8 mouse cellular contexts compared by ENCODE assay signal in the genomic region with DNA sequence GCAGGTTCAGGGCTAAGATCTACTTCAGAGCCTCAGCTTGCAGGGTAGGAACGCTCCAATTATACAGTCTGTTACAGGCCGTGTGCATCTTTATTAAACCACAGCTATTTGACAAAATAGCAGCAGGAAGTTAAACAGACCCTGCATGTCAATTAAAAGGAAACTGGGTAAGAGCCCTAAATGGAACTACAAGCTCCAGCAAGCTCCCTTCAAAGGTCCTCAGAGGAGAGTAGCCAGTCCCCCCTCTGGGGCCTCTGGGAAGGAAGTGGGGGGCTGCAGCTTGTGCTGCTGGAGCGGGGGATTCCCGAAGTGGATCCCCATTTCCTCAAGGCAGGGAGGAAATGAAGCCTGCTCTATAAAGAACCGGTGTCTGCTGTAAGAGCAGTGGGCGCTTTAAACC. TPM values are rescaled to one million over a fixed set of nuclear protein-coding genes. Genes with fewer than 3 reads are reported as not detected.
A peak's percentile ranks its signal among the peaks of the same experiment; 100 is the strongest.
DNase-seq lines count a peak whose midpoint lies in the region; ATAC-seq lines count a peak whose summit lies in the region.

No protein-coding gene starts in this region.

- no peak overlapping the region for H3K4me3 ChIP-seq in neural tube, embryonic 11.5 days (ENCODE audit: low read depth, low read length)
- no peak overlapping the region for H3K4me3 ChIP-seq in forebrain, embryonic 11.5 days (ENCODE audit: low read depth, low read length)

- no peak overlapping the region for H3K4me2 ChIP-seq in neural tube, embryonic 11.5 days (ENCODE audit: low read depth)
- no peak overlapping the region for H3K4me2 ChIP-seq in forebrain, embryonic 11.5 days (ENCODE audit: low read depth, low read length, severe bottlenecking)

- 68% methylated on average over 6 of the region's 6 CpGs for WGBS in neural tube, embryonic 11.5 days
- 61% methylated on average over 6 of the region's 6 CpGs for WGBS in forebrain, embryonic 11.5 days

- peaks cover 22% of the 10 kb centered on the region for H3K4me1 ChIP-seq in neural tube, embryonic 11.5 days (ENCODE audit: control insufficient read depth, insufficient read depth, low read length)
- H3K4me1 ChIP-seq in forebrain, embryonic 11.5 days (replicated peaks; ENCODE audit: control insufficient read depth, insufficient read depth, low read length): peaks cover 12% of the 10 kb centered on the region; the same call in 1 of the 2 replicates

- H3K9me3 ChIP-seq in neural tube, embryonic 11.5 days (ENCODE audit: control insufficient read depth, low read length): no peaks in the 10 kb centered on the region
- H3K9me3 ChIP-seq in forebrain, embryonic 11.5 days (ENCODE audit: control insufficient read depth, low read length): no peaks in the 10 kb centered on the region

- 0 out of 2 replicates have a peak overlapping the region, but pooled peaks have one; percentile 9 for H3K27ac ChIP-seq in neural tube, embryonic 11.5 days (ENCODE audit: low read depth, low read length)
- H3K27ac ChIP-seq in forebrain, embryonic 11.5 days (ENCODE audit: low read depth, low read length): peak overlapping the region; percentile 60; the same call in 1 of the 2 replicates

- no peak overlapping the region for H3K9ac ChIP-seq in neural tube, embryonic 11.5 days (ENCODE audit: low read length)
- no peak overlapping the region for H3K9ac ChIP-seq in forebrain, embryonic 11.5 days (ENCODE audit: low read length)

- DNase-seq in neural tube, embryonic 11.5 days (ENCODE audit: low spot score): no peak
- DNase-seq in neural tube, embryonic 10.5 days (ENCODE audit: extremely low spot score, low spot score): no peak
- DNase-seq in forebrain, embryonic 11.5 days (ENCODE audit: low spot score): no peak
- peak; percentile 42 to 62 for DNase-seq in kidney, postnatal 4 days
- DNase-seq in splenic B cell, adult 2 months (ENCODE audit: low read depth, low spot score): peak; percentile 34
- no peak for DNase-seq in cerebellum, adult 8-10 months
- DNase-seq in spleen, postnatal 14 days (ENCODE audit: low spot score in 2 of 2): no peak
- no peak for DNase-seq in adrenal gland, postnatal 10 days

- H3K27me3 ChIP-seq in neural tube, embryonic 11.5 days (ENCODE audit: control insufficient read depth, insufficient read depth, low read length): no peaks in the 10 kb centered on the region
- no peaks in the 10 kb centered on the region for H3K27me3 ChIP-seq in forebrain, embryonic 11.5 days (ENCODE audit: control insufficient read depth, insufficient read depth, low read length)
- no peaks in the 10 kb centered on the region for H3K27me3 ChIP-seq in splenic B cell, adult 2 months (ENCODE audit: control insufficient read depth, insufficient read depth, low read length, poor library complexity, severe bottlenecking)

- H3K36me3 ChIP-seq in neural tube, embryonic 11.5 days (ENCODE audit: control insufficient read depth, insufficient read depth, low read length): no peaks in the 10 kb centered on the region
- H3K36me3 ChIP-seq in forebrain, embryonic 11.5 days (ENCODE audit: control insufficient read depth, insufficient read depth, low read length): no peaks in the 10 kb centered on the region
- no peaks in the 10 kb centered on the region for H3K36me3 ChIP-seq in splenic B cell, adult 2 months (ENCODE audit: control insufficient read depth, insufficient read depth, low read length, poor library complexity, severe bottlenecking)

- no peak for ATAC-seq in neural tube, embryonic 11.5 days (ENCODE audit: insufficient read depth, low FRiP score, low TSS enrichment)
- no peak for ATAC-seq in forebrain, embryonic 11.5 days (replicated peaks; ENCODE audit: low FRiP score)

RNA-seq across cellular contexts. Expression of a gene that starts 47.7 kb away (rescaled TPM):
- polyA plus RNA-seq in neural tube, embryonic 11.5 days (2014; fragmentation: Nextera tagmentation; extraction: Ambion mirVana): 0.38 and 0.69 TPM in 2 replicates
- polyA plus RNA-seq in forebrain, embryonic 11.5 days (2014; fragmentation: Nextera tagmentation; extraction: Ambion mirVana): 0.93 and 0.96 TPM in 2 replicates
- 1 to 10 TPM in 1 of 2 experiments, under 1 TPM in 1; 0.54 to 1.5 TPM for total RNA-seq in adrenal gland, postnatal 10 days (2021)

RNA-seq across cellular contexts. Expression of a gene that starts 58.6 kb away (rescaled TPM):
- 60.3 and 65.0 TPM in 2 replicates for polyA plus RNA-seq in neural tube, embryonic 11.5 days (2014; fragmentation: Nextera tagmentation; extraction: Ambion mirVana)
- polyA plus RNA-seq in forebrain, embryonic 11.5 days (2014; fragmentation: Nextera tagmentation; extraction: Ambion mirVana): 49.7 and 58.9 TPM in 2 replicates
- 100 to 1,000 TPM; 113 to 121 TPM for total RNA-seq in adrenal gland, postnatal 10 days (2021)

Comparison
In these comparisons a context has a peak if more than half of its experiments do, and no peak if none do; other contexts are left out.
1. DNase-seq: peak in kidney, postnatal 4 days (2 of 2) and splenic B cell, adult 2 months (single experiment); none in neural tube, embryonic 11.5 days (single experiment), neural tube, embryonic 10.5 days (single experiment), forebrain, embryonic 11.5 days (single experiment), cerebellum, adult 8-10 months (single experiment), spleen, postnatal 14 days (0 of 2) and adrenal gland, postnatal 10 days (single experiment).